Mouse (Mus musculus) urinary bladder, postnatal 36 days (tissue): ENCODE results near the gene Rad51c.
"Not testable (repeated sequence)": the region's sequence is repeated elsewhere in the genome, so short reads cannot be mapped to it uniquely, and the experiment has no call there.

Experiments used
- DNase-seq, 2 experiments: peaks; one replicate each; pipeline ENCODE4 v3.0.0; 2022; ENCODE audit warnings: low spot score in 2 of 2, mixed read lengths in 1 of 2

Gene Rad51c

GRCm38 (mm10) chr11:87404876-87405275 lies at the start of gene Rad51c, which contains the start of gene Tex14:
TSS of gene Rad51c (minus strand) at chr11:87404954.
TSS of gene Tex14 (plus strand) at chr11:87405065.
- peak in 1 of 2 experiments; percentile 5 for DNase-seq

GRCm38 (mm10) chr11:87454035-87454690 lies 49.4 kb upstream of the Rad51c start:
- no peak for DNase-seq

GRCm38 (mm10) chr11:87453216-87454034 lies 48.7 kb upstream of the Rad51c start:
- peak in 1 of 2 experiments; percentile 38 for DNase-seq

- DNase-seq = not testable (repeated sequence)
Observed at GRCm38 (mm10) chr11:87452779-87453178, 48.0 kb upstream of the Rad51c start.

- not testable (repeated sequence) for DNase-seq
Observed at GRCm38 (mm10) chr11:87449847-87450246, 45.1 kb upstream of the Rad51c start.

GRCm38 (mm10) chr11:87449200-87449547 lies 44.4 kb upstream of the Rad51c start:
- DNase-seq = no peak

- peak in 1 of 2 experiments; percentile 26 for DNase-seq
Observed at GRCm38 (mm10) chr11:87448476-87449199, 43.9 kb upstream of the Rad51c start.

GRCm38 (mm10) chr11:87448081-87448475 lies 43.3 kb upstream of the Rad51c start:
- DNase-seq = peak; percentile 92 to 95

GRCm38 (mm10) chr11:87447429-87447828 lies 42.7 kb upstream of the Rad51c start:
- no peak for DNase-seq

GRCm38 (mm10) chr11:87446159-87446558 lies 41.4 kb upstream of the Rad51c start:
- no peak for DNase-seq

- DNase-seq = not testable (repeated sequence)
Observed at GRCm38 (mm10) chr11:87445593-87445992, 40.8 kb upstream of the Rad51c start.

GRCm38 (mm10) chr11:87444735-87445428 lies 40.1 kb upstream of the Rad51c start:
- DNase-seq = no peak

GRCm38 (mm10) chr11:87444056-87444455 lies 39.3 kb upstream of the Rad51c start:
- DNase-seq = not testable (repeated sequence)

GRCm38 (mm10) chr11:87443373-87443883 lies 38.7 kb upstream of the Rad51c start:
- peak in 1 of 2 experiments; percentile 53 for DNase-seq

GRCm38 (mm10) chr11:87442643-87443372 lies 38.1 kb upstream of the Rad51c start:
- peak; percentile 74 to 80 for DNase-seq

- DNase-seq = no peak
Observed at GRCm38 (mm10) chr11:87439796-87440420, 35.2 kb upstream of the Rad51c start.

GRCm38 (mm10) chr11:87436326-87437232 lies 31.8 kb upstream of the Rad51c start:
- DNase-seq = no peak

GRCm38 (mm10) chr11:87435107-87435506 lies 30.4 kb upstream of the Rad51c start:
- DNase-seq = not testable (repeated sequence)
